Mouse (Mus musculus) retina, adult 2 months (tissue): ENCODE results near the gene Dcaf10.
"Not testable (repeated sequence)": the region's sequence is repeated elsewhere in the genome, so short reads cannot be mapped to it uniquely, and the experiment has no call there.

ENCODE experiments used
- DNase-seq: peaks from one replicate; pipeline ENCODE4 v3.0.0-alpha.2; 2012; ENCODE audit warnings: low read depth, low spot score

Dcaf10 gene

GRCm38 (mm10) chr4:45393658-45394057 is 51.8 kb downstream of the Dcaf10 start:
- no peak for DNase-seq

- DNase-seq, result not testable (repeated sequence)
Observed at GRCm38 (mm10) chr4:45396211-45396610, 54.3 kb downstream of the Dcaf10 start.

GRCm38 (mm10) chr4:45398315-45398714 is 56.4 kb downstream of the Dcaf10 start:
- not testable (repeated sequence) for DNase-seq

- DNase-seq, result no peak
Observed at GRCm38 (mm10) chr4:45399421-45400210, 57.7 kb downstream of the Dcaf10 start.

- no peak for DNase-seq
Observed at GRCm38 (mm10) chr4:45402281-45402680, 60.4 kb downstream of the Dcaf10 start.

GRCm38 (mm10) chr4:45402878-45403498 is 61.1 kb downstream of the Dcaf10 start:
- DNase-seq, result no peak

- no peak for DNase-seq
Observed at GRCm38 (mm10) chr4:45403499-45403878, 61.6 kb downstream of the Dcaf10 start.

- DNase-seq, result no peak
Observed at GRCm38 (mm10) chr4:45404086-45404485, 62.2 kb downstream of the Dcaf10 start.

GRCm38 (mm10) chr4:45405315-45405714 is 63.4 kb downstream of the Dcaf10 start:
- no peak for DNase-seq

- no peak for DNase-seq
Observed at GRCm38 (mm10) chr4:45406397-45406796, 64.5 kb downstream of the Dcaf10 start.

GRCm38 (mm10) chr4:45407001-45407702 is 65.3 kb downstream of the Dcaf10 start:
- no peak for DNase-seq

GRCm38 (mm10) chr4:45407703-45408334 is 65.9 kb downstream of the Dcaf10 start:
- DNase-seq, result peak; percentile 11

GRCm38 (mm10) chr4:45408427-45409132 is 66.7 kb downstream of the Dcaf10 start, which contains the start of gene Slc25a51:
Gene Slc25a51 (minus strand): TSS chr4:45408766.
- DNase-seq, result peak; percentile 84

- DNase-seq, result peak; percentile 63
Observed at GRCm38 (mm10) chr4:45409270-45409669, 67.4 kb downstream of the Dcaf10 start.

- DNase-seq, result no peak
Observed at GRCm38 (mm10) chr4:45411181-45411790, 69.4 kb downstream of the Dcaf10 start.

- no peak for DNase-seq
Observed at GRCm38 (mm10) chr4:45412433-45413192, 70.7 kb downstream of the Dcaf10 start.

- no peak for DNase-seq
Observed at GRCm38 (mm10) chr4:45413674-45414338, 71.9 kb downstream of the Dcaf10 start.

- no peak for DNase-seq
Observed at GRCm38 (mm10) chr4:45416314-45416713, 74.4 kb downstream of the Dcaf10 start.

- peak; percentile 16 for DNase-seq
Observed at GRCm38 (mm10) chr4:45418229-45418950, 76.5 kb downstream of the Dcaf10 start.
